Mouse (Mus musculus) ES-E14 (cell line): Measurements from ENCODE around the gene Nmur1.

Experiments
- HCFC1 ChIP-seq: IDR thresholded peaks from 2 replicates; pipeline ENCODE4 v1.6.1; 2012; ENCODE audit warnings: low read length, inconsistent platforms, borderline replicate concordance; ENCODE audit not compliant: insufficient read depth
- MAFK ChIP-seq: IDR thresholded peaks from 2 replicates; pipeline ENCODE4 v1.6.1; 2014; ENCODE audit warnings: mild to moderate bottlenecking, low read depth, low read length, inconsistent platforms; ENCODE audit not compliant: insufficient read depth
- ZC3H11A ChIP-seq: IDR thresholded peaks from 2 replicates; pipeline ENCODE4 v1.6.1; 2012; ENCODE audit warnings: low read depth, mild to moderate bottlenecking, inconsistent platforms, low read length, borderline replicate concordance

- TF ChIP-seq MAFK (no peak), HCFC1 (no peak), ZC3H11A (no peak)
Measured at GRCm38 (mm10) chr1:86360441-86360840, 65.6 kb downstream of the Nmur1 start.
